Mouse (Mus musculus): ENCODE data around the gene Tsc2. TPM values are rescaled to one million over a fixed set of nuclear protein-coding genes. Genes with fewer than 3 reads are reported as not detected.

The Tsc2 gene
- polyA plus RNA-seq, 1 experiment from 2014 or later: 68.8 TPM

DNA sequence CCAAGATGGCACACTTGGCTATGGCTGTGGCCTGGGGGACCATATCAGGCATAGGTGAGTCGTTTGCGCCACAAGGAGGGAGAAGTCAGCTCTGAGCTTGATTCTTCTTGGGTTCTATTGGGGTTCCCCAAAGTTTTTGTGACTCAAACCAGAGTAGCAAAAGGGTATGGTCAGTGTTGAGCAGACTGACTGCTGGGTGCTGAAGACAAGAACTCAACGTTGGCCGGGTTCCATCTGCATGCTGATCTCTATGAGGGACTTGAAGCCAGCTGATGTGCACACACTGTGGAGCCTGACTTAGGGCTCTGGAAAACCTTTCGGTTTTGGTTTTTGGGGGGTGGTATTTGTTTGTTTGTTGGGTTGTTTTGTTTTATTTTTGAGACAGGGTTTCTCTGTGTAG lies 3.3 kb upstream of the Tsc2 start:
- Histone ChIP-seq H3K36me3 (peaks cover 12% of the 10 kb centered on the region), H3K4me1 (peaks cover 30% of the 10 kb centered on the region), H3K27me3 (replicated peaks) (no peaks in the 10 kb centered on the region), H3K27ac (replicated peaks) (no peak overlapping the region), H3K9ac (replicated peaks) (no peak overlapping the region), H3K4me2 (no peak overlapping the region), H3K4me3 (replicated peaks) (no peak overlapping the region), H3K9me3 (replicated peaks) (no peaks in the 10 kb centered on the region)
- ATAC-seq (ENCODE audit: low FRiP score): no peak
- WGBS: 98% methylated on average over 5 of the region's 5 CpGs

DNA sequence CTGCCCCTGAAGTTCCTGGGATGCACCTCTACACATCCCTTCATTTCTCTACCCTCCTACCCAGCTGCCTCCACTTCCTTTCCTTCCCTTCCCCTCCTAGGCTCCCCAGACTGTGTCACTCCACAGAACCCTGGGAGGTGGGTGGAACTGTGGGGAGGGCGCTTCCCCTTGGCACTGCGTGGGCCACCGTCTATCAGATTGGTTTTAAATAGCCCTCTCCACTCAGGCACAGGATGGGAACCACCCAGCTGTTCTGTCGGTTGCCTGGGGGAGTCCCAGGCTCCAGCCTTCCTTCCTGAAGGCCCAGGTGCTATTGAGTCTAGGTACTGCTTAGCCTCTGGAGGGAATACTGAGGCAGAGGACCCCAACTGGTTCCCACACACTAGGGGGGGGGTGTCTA lies 2.6 kb upstream of the Tsc2 start:
- H3K9ac ChIP-seq (replicated peaks): no peak overlapping the region
- no peak overlapping the region for H3K4me3 ChIP-seq (replicated peaks)
- 96% methylated on average over 4 of the region's 4 CpGs for WGBS
- ATAC-seq (ENCODE audit: low FRiP score): no peak
- no peaks in the 10 kb centered on the region for H3K9me3 ChIP-seq (replicated peaks)
- no peak overlapping the region for H3K27ac ChIP-seq (replicated peaks)
- peaks cover 15% of the 10 kb centered on the region for H3K36me3 ChIP-seq
- peaks cover 29% of the 10 kb centered on the region for H3K4me1 ChIP-seq
- H3K4me2 ChIP-seq: no peak overlapping the region
- H3K27me3 ChIP-seq (replicated peaks): no peaks in the 10 kb centered on the region

DNA sequence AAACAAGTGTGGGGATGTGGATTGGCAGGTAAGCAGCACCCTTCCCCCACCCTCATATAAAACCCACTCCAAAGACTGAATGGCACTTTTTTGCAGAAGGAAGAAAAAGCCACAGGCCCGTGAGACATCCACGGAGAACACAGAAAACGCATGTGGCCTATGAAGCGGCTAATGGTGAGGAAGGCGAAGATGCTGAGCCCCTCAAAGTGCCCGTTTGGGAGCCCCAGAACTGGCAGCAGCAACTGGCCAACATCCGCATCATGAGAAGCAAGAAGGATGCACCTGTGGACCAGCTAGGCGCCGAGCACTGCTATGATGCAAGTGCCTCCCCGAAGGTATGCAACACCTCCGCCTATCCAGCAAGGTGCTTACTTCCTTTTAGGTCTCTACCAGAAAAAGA lies 1.4 kb upstream of the Tsc2 start:
- Histone ChIP-seq H3K9ac (replicated peaks) (no peak overlapping the region; the same call in 1 of the 2 replicates), H3K4me3 (replicated peaks) (no peak overlapping the region), H3K36me3 (peaks cover 26% of the 10 kb centered on the region), H3K9me3 (replicated peaks) (no peaks in the 10 kb centered on the region), H3K4me2 (no peak overlapping the region), H3K27me3 (replicated peaks) (no peaks in the 10 kb centered on the region), H3K4me1 (peaks cover 26% of the 10 kb centered on the region), H3K27ac (replicated peaks) (peak overlapping the region; percentile 83; the same call in 1 of the 2 replicates)
- ATAC-seq (ENCODE audit: low FRiP score): no peak
- WGBS: 97% methylated on average over 11 of the region's 11 CpGs

DNA sequence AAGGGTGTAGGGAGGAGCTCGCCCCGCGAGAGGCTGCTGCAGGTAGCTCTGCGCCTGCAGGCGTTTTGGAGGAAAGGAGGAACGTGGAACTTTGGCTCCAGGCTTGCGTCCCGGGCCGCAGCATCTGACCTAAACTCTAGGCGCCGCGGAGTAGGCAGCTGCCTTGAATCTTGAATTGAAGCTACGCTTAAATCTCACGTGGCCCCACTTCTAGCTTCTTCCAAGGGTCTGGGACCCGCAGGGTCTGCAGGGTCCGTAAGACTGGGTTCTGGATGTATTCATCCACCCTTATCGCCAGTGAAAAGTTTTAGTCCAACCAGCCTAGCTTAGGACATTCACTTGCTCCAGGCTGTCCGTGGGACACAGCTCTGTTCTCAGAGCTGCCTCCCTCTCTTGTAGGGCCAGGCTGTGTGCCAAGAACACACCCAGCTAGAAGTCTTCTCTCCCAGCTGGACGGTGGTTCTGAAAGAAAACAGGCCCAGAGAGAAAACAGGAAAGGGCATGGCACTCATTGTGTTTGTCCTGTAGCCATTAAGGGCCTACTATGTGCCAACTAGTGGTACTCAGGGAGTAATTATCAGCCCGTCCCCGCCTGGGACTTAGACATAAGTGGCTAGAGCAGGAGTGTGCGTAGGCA lies 501 bp upstream of the Tsc2 start:
- ATAC-seq (ENCODE audit: low FRiP score): peak; percentile 25
- peaks cover 26% of the 10 kb centered on the region for H3K4me1 ChIP-seq
- H3K9ac ChIP-seq (replicated peaks): peak overlapping the region; percentile 74
- peak overlapping the region; percentile 78 for H3K4me3 ChIP-seq (replicated peaks)
- H3K36me3 ChIP-seq: peaks cover 30% of the 10 kb centered on the region
- peak overlapping the region; percentile 91 for H3K4me2 ChIP-seq
- 11% methylated on average over 22 of the region's 22 CpGs for WGBS
- H3K9me3 ChIP-seq (replicated peaks): no peaks in the 10 kb centered on the region
- H3K27ac ChIP-seq (replicated peaks): peak overlapping the region; percentile 83
- no peaks in the 10 kb centered on the region for H3K27me3 ChIP-seq (replicated peaks)

DNA sequence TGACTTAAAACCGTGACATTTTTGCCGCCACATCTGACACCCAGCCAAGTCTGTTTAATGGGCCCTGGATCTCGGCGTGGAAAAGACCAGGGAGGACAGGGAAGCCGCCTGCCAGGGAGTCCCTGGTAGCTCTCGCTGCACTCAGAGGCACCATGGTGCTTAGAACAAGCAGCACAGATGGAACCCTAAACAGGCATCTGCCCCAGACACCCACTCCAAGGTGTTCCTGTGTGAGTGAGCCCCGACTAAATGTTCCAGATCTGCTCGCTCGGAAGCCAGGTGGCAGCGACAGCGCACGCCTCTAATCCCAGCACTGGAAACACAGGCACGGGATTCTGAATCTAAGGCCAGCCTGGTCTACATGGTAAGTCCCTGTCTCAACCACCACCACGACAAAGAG lies 2.4 kb downstream of the Tsc2 start:
- H3K4me3 ChIP-seq (replicated peaks): no peak overlapping the region
- no peak for ATAC-seq (ENCODE audit: low FRiP score)
- WGBS: 90% methylated on average over 14 of the region's 14 CpGs

DNA sequence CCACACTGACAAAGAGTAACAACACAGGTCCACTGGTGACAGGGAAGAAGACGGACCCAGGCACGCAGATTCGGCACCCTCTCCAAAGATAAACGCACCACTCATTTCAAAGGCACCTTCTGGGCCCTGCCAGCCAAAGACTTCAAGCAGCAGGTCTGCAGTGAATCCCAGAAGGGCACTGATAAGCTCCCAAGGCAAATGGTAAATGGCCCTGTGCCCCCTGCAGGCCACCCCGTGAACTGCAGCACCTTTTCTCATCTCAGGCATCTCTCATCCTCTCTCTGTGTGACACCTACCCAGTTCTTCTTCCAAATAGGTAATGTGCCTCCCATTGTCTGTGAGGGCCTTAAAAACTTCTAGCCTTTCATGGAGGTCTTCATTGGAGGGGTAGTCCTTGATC lies 3.8 kb downstream of the Tsc2 start:
- Histone ChIP-seq H3K36me3 (peaks cover 71% of the 10 kb centered on the region), H3K4me3 (replicated peaks) (no peak overlapping the region), H3K4me1 (peaks cover 22% of the 10 kb centered on the region), H3K4me2 (no peak overlapping the region), H3K27me3 (replicated peaks) (no peaks in the 10 kb centered on the region), H3K9ac (replicated peaks) (no peak overlapping the region), H3K27ac (replicated peaks) (no peak overlapping the region), H3K9me3 (replicated peaks) (no peaks in the 10 kb centered on the region)
- no peak for ATAC-seq (ENCODE audit: low FRiP score)
- 55% methylated on average over 5 of the region's 5 CpGs for WGBS

More for the DNA sequence above, 2.4 kb downstream of the Tsc2 start:
- Histone ChIP-seq H3K36me3 (peaks cover 57% of the 10 kb centered on the region), H3K27me3 (replicated peaks) (no peaks in the 10 kb centered on the region), H3K27ac (replicated peaks) (no peak overlapping the region), H3K9me3 (replicated peaks) (no peaks in the 10 kb centered on the region), H3K4me1 (peaks cover 26% of the 10 kb centered on the region), H3K4me2 (no peak overlapping the region), H3K9ac (replicated peaks) (no peak overlapping the region)

DNA sequence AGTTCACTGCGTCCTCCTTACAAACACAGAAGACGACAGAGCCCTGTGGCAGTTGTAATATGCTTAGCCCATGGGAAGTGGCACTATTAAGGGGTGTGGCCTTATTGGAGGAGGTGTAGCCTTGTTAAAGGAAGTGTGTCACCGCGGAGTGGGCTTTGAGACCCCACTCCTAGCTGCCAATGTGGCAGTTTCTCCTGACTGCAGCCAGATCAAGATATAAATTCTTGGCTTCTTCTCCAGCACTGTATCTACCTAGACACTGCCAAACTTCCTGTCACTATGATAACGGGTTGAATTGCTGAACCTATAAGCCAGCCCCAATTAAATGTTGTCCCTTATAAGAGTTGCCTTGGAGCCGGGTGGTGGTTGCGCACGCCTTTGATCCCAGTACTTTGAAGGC lies 7.0 kb downstream of the Tsc2 start:
- Histone ChIP-seq H3K9me3 (replicated peaks) (no peaks in the 10 kb centered on the region), H3K36me3 (peaks cover 98% of the 10 kb centered on the region), H3K27me3 (replicated peaks) (no peaks in the 10 kb centered on the region), H3K27ac (replicated peaks) (no peak overlapping the region), H3K9ac (replicated peaks) (no peak overlapping the region), H3K4me2 (no peak overlapping the region), H3K4me3 (replicated peaks) (no peak overlapping the region), H3K4me1 (0 out of 2 replicates have a peak, but pooled peaks cover 3% of the 10 kb centered on the region)
- no peak for ATAC-seq (ENCODE audit: low FRiP score)
- 94% methylated on average over 8 of the region's 8 CpGs for WGBS

DNA sequence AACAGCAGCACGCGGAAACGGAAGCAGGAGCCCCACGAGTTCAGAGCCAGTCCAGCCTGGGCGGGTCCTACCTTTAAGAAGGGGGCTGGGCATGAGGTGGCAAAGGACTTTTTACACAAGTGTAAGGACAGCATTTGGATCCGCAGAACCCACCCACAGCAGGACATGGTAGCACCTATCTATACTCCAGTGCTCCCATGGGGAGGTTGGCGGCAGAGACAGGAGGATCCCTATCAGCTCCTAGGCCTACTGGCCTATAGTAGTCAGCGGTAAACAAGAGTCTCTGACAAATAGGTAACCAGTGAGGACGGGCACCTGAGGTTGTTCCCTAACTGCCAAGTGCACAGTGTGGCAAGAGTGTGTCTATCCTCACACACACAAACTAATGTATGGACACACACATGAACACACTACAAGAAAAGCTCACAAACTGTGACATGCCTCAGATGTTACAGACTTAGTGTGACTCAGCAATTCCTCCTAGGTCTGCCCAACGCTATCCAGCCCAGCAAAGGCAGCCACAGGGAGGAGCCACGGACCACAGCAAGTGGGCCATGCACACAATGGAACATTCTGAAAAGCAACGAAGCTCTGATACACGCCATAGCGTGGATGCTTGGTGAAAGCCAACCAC lies 14.8 kb downstream of the Tsc2 start:
- no peak for ATAC-seq (ENCODE audit: low FRiP score)
- WGBS: 91% methylated on average over 14 of the region's 14 CpGs
- H3K27me3 ChIP-seq (replicated peaks): no peaks in the 10 kb centered on the region
- H3K27ac ChIP-seq (replicated peaks): no peak overlapping the region
- H3K36me3 ChIP-seq: peaks cover 89% of the 10 kb centered on the region
- H3K9ac ChIP-seq (replicated peaks): no peak overlapping the region
- no peaks in the 10 kb centered on the region for H3K9me3 ChIP-seq (replicated peaks)
- no peak overlapping the region for H3K4me2 ChIP-seq
- no peaks in the 10 kb centered on the region for H3K4me1 ChIP-seq
- H3K4me3 ChIP-seq (replicated peaks): no peak overlapping the region

DNA sequence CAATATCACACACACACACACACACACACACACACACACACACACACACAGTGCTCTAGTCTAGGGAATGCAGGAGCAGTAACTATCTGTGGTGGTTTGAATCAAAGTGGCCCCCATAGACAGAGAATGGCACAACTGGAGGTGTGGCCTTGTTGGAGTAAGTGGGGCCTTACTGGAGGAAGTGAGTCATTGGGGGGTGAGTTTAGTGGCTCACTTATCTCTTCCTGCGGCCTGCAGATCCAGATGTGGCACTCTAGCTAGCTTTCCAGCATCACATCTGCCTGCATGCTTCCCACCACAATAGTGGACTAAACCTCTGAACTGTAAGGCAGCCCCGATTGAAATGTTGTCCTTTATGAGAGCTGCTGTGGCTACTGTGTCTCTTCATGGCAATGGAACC lies 21.7 kb downstream of the Tsc2 start:
- Histone ChIP-seq H3K9me3 (replicated peaks) (no peaks in the 10 kb centered on the region), H3K9ac (replicated peaks) (no peak overlapping the region), H3K4me1 (no peaks in the 10 kb centered on the region), H3K27ac (replicated peaks) (no peak overlapping the region), H3K36me3 (peaks cover 76% of the 10 kb centered on the region), H3K4me3 (replicated peaks) (no peak overlapping the region), H3K27me3 (replicated peaks) (no peaks in the 10 kb centered on the region), H3K4me2 (no peak overlapping the region)
- ATAC-seq (ENCODE audit: low FRiP score): no peak
- WGBS: 89% methylated on average over 2 of the region's 2 CpGs

DNA sequence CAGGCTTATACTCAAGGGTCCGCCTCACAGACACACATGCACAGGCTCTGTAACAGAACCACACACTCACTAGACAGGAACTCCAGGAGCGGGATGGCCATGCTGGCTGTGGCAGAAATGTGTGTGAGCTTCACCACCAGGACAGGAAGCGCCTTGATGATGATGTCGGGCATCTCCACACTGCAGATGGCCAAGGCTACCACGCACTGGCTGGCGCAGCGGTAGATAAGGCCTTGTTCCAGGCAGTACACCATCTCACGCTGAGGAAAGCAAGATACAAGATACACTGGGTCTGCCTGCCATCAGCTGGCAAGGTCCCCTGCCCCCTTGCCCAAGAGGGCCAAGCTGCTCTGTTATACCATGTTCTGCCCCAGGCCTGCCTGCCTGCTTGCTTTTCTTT lies 23.6 kb downstream of the Tsc2 start:
- Histone ChIP-seq H3K27ac (replicated peaks) (no peak overlapping the region), H3K4me1 (no peaks in the 10 kb centered on the region), H3K4me3 (replicated peaks) (no peak overlapping the region), H3K9ac (replicated peaks) (no peak overlapping the region), H3K27me3 (replicated peaks) (no peaks in the 10 kb centered on the region), H3K4me2 (no peak overlapping the region), H3K36me3 (peaks cover 77% of the 10 kb centered on the region), H3K9me3 (replicated peaks) (no peaks in the 10 kb centered on the region)
- no peak for ATAC-seq (ENCODE audit: low FRiP score)
- 93% methylated on average over 8 of the region's 8 CpGs for WGBS

DNA sequence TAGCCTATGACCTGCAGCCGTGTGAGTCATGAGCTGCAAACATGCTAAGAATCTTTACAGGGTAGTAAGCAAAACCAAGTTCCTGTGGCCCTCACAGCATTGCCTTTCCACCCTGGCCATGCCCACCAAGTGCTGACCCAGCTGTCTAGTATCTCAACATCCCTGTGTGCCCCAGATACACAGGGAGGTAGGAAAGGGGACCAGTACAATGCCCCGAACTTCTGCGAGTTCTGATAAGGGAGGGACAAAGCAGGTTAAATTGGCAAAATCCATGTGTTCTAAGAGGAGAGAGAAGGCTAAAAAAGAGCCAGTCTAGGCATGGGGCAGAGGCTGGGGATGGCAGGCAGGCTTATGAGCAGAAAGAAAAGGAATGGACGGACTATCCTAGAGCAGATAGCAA lies 24.1 kb downstream of the Tsc2 start:
- Histone ChIP-seq H3K9ac (replicated peaks) (no peak overlapping the region), H3K4me1 (no peaks in the 10 kb centered on the region), H3K9me3 (replicated peaks) (no peaks in the 10 kb centered on the region), H3K27me3 (replicated peaks) (no peaks in the 10 kb centered on the region), H3K4me2 (no peak overlapping the region), H3K36me3 (peaks cover 73% of the 10 kb centered on the region), H3K4me3 (replicated peaks) (no peak overlapping the region), H3K27ac (replicated peaks) (no peak overlapping the region)
- no peak for ATAC-seq (ENCODE audit: low FRiP score)
- 95% methylated on average over 4 of the region's 4 CpGs for WGBS

DNA sequence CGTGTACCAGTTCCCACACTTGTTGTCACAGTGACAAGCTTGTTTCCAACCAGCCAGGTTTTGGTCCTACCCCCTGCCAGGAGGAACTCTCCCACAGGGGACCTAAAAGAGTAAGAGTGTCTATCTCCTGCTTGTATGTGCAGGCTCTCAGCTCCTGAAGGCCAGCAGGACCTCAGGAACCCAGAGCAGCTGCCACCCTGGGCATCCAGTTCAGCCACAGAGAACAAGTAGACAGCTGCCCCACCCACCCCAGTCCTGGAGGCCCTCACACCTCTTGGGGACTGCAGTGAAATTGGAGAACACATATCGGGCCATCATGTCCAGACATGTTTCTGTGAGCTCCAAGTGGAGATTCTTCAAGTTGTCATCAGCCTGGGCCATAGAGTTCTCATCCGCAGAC lies 27.9 kb downstream of the Tsc2 start:
- Histone ChIP-seq H3K4me1 (no peaks in the 10 kb centered on the region), H3K4me3 (replicated peaks) (no peak overlapping the region), H3K36me3 (peaks cover 93% of the 10 kb centered on the region), H3K9me3 (replicated peaks) (no peaks in the 10 kb centered on the region), H3K4me2 (no peak overlapping the region), H3K9ac (replicated peaks) (no peak overlapping the region), H3K27ac (replicated peaks) (no peak overlapping the region), H3K27me3 (replicated peaks) (no peaks in the 10 kb centered on the region)
- ATAC-seq (ENCODE audit: low FRiP score): no peak
- 99% methylated on average over 3 of the region's 3 CpGs for WGBS
